Mouse (Mus musculus): ENCODE measurements around the gene Gjb4. TPM values are rescaled to one million over a fixed set of nuclear protein-coding genes. Genes with fewer than 3 reads are reported as not detected.

The Gjb4 gene
- total RNA-seq, 2 experiments from 2014 or later = not detected

DNA sequence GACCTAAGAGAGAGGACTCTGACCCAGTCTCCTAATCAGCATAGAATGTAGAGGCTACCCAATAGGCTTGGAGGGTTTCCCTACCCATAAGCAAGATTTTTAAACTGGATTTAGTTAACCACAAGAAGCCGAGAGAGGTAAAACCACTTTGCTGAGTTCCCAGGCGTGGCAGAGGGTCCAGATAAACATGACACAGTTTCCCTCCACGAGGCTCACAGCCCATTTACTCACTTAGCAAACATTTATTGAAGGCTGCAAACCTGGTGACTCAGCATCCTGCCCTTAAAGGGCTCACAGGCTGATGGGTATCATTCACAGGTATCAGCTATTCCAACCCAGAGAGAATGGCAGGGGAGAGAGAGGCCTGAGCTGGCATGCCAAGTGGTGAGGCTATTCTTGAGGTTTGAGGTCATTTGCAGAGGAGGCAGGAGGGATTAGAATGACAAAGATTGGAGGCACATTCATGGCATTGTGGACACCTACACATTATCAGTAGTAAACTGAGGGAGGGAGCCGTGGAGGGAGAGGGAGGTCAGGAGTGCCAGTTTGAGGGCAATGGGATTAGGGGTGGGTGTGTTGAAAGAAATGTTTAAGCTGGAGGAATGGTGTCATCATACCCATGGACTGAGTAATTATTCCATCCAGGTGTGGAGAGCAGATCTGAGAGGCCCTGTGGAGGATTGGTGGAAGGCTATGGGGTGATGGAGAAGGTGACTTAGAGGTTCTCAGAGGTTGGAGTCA lies 4.2 kb downstream of the Gjb4 start:
- no peak for DNase-seq

DNA sequence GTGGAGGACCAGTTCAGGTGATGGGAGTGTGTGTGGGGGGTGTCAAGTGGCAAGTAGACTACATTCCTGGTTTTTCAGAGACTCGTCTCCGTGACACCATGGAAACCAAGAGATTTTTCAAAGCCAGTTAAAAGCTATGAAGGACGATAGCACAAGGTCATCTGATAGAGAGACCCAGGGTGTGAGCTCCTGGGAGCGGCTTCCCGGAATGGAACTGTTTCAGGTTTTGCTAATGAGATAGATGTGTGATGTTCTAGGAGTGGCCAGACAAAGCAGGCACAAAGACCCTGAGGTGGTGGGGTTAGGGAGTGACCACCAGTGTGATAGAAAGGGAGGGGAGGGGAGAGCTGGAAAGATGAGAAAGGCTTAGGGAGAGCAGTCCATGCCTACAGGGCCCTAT lies 8.9 kb downstream of the Gjb4 start:
- no peak for DNase-seq

DNA sequence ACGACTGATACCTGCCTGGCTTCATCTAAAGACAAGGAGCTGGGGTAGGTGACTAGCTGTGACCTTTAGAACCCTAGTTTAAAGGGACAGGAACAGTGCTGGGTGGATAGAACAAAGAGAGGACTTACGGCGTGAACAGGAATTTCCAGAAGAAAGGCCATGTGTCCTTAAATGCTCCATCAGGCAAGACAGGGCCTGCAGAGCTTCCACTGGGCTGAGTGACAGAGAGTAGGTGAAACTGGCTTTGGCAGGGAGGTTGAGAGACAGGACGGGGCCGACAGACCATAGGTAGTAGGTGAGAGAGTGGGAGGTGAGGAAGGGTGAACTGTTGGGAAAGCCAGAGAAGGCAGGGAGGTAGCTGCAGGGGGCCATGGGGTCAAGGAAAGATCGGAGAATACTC lies 12.5 kb downstream of the Gjb4 start:
- DNase-seq = no peak

DNA sequence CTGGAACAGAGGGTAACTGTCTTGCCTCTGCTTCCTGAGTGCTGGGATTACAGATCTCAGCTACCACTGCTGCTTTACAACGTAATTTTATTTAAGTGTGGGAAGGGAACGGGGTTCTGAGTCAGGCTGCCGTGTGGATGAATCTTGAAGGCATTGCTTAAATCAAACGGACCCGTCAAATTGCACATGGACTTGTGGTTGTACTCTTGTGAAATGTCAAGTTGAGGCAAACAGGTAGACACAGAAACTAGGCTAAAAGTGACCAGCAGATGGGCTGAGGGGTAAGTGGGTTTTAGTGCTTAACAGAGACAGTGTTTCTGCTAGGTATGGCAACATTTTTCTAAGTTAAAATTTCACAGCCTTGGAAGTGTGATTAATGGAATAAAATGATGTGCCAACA lies 16.2 kb downstream of the Gjb4 start:
- no peak for DNase-seq

DNA sequence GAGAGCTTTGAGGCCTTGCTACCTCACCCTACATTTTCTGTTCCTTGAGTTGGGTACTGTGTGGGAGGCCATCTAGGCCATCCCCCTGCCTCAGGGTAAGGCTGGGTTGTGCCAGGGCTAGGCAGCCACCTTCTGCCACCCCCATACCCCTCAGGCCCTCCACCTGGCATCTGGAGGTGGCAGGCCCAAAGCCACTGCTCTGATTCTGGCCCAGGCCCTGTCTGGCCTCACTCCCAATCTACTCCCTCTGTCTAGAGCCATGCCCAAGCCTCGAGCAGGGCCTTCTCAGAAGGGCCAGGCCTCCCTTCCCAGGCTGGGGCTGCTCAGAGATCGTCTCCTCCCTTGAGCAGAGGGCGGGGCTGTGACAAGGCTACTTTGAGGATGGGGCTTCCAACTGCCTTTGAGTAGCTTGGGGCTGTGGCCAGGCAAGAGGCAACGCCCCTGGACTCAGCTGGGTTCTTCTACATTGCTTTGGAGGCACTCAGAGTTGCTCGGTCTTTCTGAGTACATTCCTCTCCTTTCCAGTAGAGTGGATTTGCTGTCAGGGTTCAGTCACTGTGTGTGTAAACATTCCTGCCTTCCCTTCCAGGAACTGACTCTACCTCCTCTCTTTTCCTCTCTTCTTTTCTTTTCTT lies 18.9 kb downstream of the Gjb4 start:
- no peak for DNase-seq

DNA sequence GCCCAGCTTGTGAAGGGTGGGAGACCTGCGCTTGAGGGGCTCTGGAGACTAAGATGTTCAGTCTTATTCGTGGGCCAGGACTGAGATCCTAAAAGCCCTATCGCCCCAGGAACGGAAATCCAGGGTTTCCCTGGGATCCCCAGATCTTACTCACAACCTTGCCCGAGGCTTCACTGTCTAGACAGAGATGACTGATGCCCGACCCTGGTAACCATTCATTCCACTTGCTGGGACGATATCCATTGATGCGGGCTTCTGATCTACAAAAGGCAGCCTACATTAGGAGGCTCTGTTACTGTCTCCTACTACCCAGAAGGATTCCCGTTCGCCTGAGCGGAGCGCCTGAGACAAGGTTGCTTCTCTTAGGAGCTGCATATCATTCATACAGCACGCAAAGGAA lies 22.7 kb downstream of the Gjb4 start:
- no peak for DNase-seq

DNA sequence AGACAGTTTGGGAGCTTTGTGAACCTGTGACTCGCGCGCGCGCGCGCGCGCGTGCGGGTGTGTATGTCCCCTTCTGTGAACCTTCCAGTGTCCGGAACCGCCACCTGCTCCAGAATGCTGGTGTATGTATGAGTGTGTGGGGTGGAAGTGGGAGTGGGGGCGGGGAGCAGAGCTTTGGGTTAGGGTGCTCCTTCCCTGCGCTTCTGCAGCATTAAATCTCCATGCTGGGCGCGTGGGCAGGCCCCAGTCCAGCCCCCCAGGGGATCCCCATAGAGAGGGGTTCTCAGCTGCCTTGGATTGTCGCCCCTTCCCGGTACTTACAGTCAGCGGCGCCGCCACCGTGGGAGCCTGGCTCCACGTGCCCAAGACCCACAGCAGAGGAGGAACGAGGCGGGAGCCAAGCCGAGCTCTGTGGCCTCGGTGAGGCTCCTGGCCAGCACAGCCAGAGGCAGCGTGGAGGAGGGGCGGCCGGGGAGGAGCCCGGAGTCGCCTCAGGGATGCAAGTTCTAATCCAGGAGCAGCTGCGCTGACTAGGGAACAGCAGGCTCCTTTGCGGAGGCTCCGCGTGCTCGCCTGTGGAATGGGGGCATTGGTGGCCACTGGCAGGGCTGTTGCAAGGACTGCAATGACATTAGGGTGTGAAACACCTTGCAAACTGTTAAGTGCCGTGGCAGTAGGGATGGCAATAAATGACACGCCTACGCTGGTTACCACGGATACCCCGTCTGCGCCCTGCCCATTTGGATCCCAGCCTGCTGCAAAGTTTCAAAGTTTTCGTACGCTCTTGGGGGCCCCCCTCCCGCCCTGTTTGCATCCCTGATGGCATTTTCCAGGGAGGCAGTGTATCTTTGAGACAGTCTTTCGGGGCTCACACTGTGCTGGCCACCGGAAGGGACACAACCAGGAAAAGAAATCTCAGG lies 23.4 kb downstream of the Gjb4 start, which contains the start of gene Gjb3:
Gene Gjb3 (minus strand): TSS at position 664 of the 920 bp plus-strand sequence.
- no peak for DNase-seq

DNA sequence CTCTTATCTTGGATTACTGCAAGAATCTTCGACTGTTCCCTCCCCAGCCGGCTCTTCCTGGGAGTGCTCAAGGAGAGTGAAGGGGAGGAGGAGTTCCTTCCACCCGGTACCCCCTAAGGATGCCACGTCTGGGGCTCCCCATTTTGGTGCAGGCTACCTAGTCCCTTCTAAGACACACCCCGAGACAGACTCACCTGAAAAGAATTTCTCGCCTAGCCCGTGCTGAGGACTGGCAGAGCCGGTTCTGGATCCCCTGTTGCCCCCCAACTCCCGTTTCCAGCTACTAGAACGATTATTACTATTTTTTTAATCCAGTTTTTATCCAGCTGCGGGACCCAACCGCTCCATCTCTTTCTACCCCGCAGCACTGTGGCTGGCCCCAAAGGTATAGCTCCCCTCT lies 24.1 kb downstream of the Gjb4 start:
- no peak for DNase-seq

DNA sequence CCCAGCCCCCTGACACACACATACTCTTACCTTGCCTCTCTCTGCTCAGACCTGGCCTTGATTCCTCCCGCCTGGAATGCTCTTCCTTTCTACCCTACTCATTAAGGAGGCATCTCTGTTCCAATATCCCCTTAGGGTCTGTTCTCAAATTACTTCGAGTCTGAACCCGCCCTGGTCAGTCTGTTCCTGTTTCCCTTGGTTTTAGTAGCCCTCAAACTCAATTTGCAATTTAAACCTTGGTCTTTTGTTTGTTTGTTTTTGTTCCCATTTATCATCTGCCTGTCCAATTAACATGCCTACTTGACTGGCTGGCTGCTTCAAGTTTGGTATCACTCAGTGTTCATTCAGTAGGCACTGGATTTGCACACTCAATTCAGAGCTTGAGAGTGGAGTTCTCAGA lies 24.8 kb downstream of the Gjb4 start:
- DNase-seq = no peak

DNA sequence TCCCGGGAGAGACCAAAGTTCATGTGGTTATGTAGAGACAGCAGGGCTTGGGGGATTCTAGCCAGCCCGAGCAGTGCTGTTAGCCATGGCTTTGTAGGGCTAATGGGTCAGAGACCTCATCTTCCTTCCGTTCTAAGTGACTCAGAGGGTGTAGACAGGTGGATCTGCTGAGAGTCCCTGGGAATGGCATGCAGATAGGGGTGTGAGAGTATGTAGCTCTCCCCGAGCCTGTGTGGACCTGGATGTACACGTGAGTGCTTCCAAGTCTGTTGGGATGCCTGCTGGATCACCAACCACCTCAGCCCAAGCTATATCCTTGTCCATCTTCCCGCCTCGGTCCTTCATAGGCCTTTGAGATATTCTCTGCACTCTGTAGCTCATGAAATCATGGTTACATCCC lies 25.5 kb downstream of the Gjb4 start:
- DNase-seq = no peak

DNA sequence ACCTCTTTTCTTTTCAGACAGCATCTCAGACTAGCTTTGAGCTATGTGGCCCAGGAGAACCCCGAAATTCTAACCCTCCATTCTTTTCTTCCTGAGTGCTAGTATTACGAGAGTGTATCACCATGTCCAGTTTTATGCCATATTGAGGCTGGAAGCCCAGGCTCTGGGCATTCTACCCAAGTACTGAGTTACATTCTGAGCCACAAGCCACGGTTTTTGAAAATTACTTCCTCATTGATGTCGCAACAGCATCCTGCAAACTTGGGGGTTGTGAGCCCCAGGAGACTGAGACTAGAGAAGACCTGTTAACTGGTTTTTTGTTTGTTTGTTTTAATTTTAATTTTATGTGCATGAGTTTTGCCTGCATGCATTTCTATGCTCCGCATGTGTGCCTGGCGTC lies 26.1 kb downstream of the Gjb4 start:
- DNase-seq = no peak

DNA sequence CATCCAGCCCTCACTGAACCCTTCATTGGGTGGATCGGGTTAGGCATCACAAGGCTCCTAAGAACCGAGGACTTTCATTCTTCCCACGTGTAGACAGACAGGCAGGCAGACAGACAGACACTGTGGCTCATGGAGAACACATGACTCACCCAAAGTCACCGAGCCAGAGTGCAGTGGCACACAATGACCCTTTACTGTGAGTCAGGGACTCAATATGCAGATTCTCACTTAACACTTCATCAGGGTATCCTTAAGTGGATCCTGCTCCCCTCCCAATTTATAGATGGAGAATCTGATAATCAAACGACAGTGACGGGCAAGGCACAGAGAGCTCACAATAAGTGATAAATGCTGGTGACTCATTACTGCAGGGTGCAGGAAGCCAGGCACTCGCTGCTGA lies 26.6 kb downstream of the Gjb4 start:
- no peak for DNase-seq

DNA sequence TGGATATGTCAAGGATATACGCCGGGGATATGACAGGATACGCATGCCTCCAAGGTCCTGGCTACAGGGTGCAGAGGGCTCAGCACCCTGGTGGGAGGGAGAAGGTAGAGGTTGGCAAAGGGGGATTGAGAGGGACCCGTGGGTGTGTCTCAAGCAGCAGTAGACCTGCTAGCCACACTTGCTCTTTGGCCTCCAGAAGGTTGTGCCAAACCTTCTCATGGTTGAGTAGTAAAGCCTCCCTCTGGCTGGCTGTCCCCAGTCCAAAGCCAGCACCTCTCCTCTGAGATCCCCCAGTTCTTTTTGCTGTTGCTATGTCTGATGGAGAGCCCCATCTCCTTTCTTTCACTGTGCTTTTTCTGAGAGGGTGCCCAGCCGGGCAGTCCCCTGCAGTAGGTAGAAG lies 28.6 kb downstream of the Gjb4 start:
- DNase-seq = no peak

DNA sequence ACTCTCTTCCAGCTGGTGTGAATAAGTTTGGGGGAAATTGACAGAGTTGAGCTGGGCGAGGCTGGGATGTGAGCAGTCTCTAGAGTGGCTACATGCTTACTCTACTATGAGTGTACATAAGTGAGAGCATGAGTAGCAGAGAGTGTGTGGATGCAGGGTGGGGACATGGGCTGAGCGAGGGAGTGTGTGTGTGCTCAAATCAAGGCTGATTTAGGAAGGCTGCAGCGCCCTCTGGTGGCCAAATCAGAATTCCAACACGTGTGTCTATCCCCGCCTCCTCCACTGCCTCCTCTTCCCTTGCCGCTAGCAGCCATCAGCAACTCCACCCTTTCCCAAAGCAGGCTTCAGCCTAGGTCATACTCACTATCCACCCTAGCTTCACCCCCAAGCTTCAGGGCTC lies 29.1 kb downstream of the Gjb4 start:
- peak; percentile 57 to 90 for DNase-seq

DNA sequence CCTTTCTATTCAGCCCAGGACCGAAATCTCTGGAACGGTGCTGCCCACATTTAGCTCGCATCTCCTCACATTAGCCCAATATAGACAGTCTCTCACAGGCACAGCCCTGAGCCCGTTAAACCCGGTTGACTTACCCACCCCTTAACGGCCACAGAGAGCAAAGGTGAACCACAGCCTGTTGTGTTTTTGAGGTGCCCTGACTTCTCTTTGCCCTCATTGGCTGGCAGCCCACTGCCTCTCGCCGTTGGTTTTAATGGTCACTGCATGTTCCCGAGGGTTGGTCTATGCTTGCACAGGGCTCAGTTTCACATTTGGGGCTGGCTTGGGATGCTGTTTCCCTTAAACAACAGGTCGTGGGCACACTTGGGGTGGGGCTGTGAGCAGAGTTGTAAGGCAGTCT lies 29.6 kb downstream of the Gjb4 start:
- no peak for DNase-seq

DNA sequence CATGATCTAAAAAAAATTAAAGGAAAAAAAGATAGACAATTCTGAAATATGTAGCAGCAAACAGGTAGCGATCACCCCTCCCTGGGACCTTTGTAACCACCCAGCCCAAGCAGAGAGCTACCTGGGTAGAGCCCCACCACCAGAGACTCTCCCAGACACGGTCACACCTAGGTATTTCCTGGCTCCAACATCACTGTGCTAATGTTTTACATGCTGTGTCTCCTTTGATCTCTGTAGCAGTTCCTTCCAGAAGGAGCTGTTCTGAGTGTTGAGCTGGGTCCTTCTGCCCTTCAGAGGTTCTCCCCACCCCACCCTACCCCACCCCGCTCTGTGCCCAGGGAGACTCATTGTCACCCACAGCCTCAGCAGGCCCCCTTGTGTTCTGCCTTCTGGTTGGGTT lies 30.2 kb downstream of the Gjb4 start:
- DNase-seq = no peak

DNA sequence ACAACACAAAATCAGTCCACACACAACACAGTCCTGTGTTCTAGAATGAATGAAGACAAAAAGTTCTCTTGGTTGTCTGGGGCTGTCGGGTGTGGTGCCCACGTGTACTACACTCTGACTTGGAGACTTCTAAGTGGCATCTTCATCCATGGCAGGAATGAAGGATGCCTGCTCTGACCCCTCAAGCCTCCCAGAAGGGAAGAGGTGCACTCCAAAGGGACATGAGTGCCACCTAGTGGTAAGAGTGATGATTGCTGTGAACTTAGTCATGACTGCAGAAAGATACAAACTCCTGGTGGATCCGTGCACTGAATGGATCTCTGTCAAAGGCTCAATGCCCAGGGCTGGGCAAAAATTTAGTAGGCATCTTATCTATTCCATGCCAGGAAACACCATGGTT lies 34.3 kb downstream of the Gjb4 start:
- DNase-seq = peak; percentile 68 to 89

DNA sequence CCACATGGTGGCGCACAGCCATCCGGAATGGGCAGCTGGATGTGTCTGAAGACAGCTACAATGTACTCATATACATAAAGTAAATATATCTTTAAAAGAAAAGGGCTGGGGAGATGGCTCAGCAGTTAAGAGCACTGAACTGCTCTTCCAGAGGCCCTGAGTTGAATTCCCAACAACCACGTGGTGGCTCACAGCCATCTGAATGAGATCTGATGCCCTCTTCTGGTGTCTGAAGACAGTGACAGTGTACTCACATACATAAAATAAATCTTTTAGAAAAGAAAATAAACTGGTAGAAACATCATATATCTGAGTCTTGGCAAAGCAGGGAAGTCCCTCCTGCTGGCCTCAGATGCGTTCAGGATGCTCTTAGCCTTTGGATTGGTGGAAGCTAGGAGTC lies 36.7 kb downstream of the Gjb4 start:
- no peak for DNase-seq

DNA sequence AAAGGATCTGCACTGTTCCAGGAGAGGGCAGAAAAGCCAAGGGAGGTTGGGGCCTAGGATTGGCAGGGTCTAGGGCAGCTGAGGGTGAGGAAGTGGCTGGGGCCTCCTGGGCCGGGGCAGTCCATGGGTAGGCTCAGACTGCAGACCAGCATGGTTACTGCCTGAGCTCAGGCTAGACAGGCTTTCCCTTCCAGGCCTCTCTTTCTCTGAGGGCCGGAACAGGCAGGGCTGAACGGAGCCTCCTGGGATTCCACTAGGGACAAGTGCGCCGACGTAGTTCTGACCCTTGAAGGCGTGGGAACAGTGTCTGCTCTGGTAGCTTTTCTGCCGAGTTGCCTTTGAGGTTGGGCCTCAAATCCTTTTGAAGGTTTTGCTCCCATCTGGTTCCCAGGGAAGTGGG lies 38.1 kb downstream of the Gjb4 start:
- peak in 1 of 2 experiments; percentile 68 for DNase-seq

DNA sequence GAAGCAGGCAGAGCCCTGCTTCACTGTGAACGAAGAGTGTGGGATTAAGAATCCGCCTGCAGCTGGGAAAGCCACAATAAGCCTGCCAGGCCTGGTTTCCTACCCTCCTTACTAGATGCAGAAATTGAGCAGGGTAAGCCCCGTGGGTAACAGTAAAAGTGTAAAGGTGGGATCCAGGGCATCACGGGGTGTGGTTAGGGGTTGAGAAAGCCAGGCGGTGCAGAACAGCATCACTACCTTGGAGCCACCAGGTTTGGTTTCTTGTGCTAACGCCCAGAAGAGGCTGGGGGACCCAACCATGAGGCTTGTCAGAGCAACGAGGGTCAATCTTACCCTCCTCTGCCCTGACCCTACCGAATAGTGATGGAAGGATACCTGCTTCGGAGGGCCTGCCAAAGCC lies 39.3 kb downstream of the Gjb4 start:
- no peak for DNase-seq

DNA sequence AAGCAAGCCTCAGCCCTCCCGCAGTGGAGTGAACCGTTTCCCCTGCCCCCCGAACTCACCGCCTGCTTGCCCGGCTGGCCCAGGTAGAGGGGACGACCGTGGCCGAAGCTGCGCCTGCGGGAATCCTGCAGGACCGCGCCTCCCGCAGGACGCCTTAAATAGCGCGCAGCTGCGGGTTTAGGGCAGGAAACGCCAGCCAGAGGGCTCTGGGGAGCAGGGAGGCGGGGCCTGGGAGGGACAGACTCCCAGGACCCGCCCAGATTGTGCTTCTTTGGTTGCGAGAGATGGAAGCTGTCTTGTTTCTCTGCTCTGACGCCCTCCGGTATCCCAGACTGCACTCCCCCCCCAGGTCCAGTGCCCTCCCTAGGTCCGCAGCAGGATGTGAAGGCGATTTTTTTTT lies 40.0 kb downstream of the Gjb4 start, which contains the start of gene Gja4:
Gene Gja4 (minus strand): TSS at position 179 of the 400 bp plus-strand sequence.
- peak; percentile 89 to 90 for DNase-seq

DNA sequence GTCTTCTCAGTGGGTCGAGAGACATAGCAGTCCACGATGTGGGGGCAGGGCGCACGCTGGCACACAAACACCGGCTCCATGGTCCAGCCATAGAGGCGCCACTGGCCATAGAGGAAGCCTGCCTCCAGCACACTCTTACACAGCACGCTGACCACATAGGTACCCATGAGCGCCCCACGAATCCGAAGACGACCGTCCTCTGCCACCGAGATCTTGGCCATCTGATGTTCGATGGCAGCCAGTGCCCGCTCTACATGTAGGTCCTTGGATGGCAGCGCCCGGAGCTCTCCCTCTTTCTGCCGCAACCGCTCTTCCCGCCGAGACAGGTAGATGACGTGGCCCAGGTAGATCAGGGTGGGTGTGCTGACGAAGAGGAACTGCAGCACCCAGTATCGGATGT lies 41.5 kb downstream of the Gjb4 start:
- DNase-seq = no peak

DNA sequence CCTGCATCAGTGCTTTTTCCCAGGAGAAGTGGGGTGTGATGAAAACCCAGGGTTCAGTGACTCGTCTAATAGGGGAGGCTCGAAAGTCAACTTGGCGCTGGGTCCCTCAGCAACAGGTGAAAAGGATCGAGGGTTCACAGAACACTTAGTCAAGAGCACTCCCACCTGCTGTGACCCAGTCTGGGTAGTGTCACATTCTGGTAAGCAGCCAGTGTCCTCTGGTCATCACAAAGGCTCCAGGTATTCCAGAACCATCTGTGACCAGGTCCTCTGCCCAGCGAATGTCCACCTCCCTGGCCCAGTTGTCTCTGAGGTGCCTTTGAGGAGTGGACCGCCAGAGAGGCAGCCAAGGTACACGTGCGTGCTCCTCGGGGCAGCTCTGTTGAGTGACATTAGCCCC lies 42.3 kb downstream of the Gjb4 start:
- DNase-seq = no peak

All from heart, adult 18-20 months (tissue).